Mouse (Mus musculus) splenic B cell, adult 2 months (primary cell): ENCODE measurements around the gene Lingo2.

Source experiments
- DNase-seq: peaks from one replicate; pipeline ENCODE4 v3.0.0-alpha.2; 2011; ENCODE audit warnings: low read depth, low spot score
- H3K27me3 ChIP-seq: 2 replicates; pipeline ENCODE4 v1.6.1; 2012; ENCODE audit warnings: mild to moderate bottlenecking, low read length, moderate library complexity, mixed read lengths; ENCODE audit not compliant: control insufficient read depth, poor library complexity, insufficient read depth, severe bottlenecking
- H3K36me3 ChIP-seq: 2 replicates; pipeline ENCODE4 v1.6.1; 2012; ENCODE audit warnings: mild to moderate bottlenecking, low read length, moderate library complexity, mixed read lengths; ENCODE audit not compliant: control insufficient read depth, poor library complexity, insufficient read depth, severe bottlenecking

The Lingo2 gene

GRCm38 (mm10) chr4:35897769-35898564 lies 1053.6 kb downstream of the Lingo2 start:
- DNase-seq, result no peak
- Histone ChIP-seq H3K36me3 (no peaks in the 10 kb centered on the region), H3K27me3 (no peaks in the 10 kb centered on the region)

- Histone ChIP-seq H3K36me3 (no peaks in the 10 kb centered on the region), H3K27me3 (no peaks in the 10 kb centered on the region)
- DNase-seq, result no peak
Measured at GRCm38 (mm10) chr4:35885591-35886542, 1065.7 kb downstream of the Lingo2 start.

GRCm38 (mm10) chr4:35884946-35885460 lies 1066.5 kb downstream of the Lingo2 start:
- no peaks in the 10 kb centered on the region for H3K27me3 ChIP-seq
- no peak for DNase-seq
- no peaks in the 10 kb centered on the region for H3K36me3 ChIP-seq

- DNase-seq, result no peak
- no peaks in the 10 kb centered on the region; the same call in 1 of the 2 replicates for H3K27me3 ChIP-seq
- no peaks in the 10 kb centered on the region for H3K36me3 ChIP-seq
Measured at GRCm38 (mm10) chr4:35846518-35846917, 1105.0 kb downstream of the Lingo2 start.

- Histone ChIP-seq H3K27me3 (no peaks in the 10 kb centered on the region; the same call in 1 of the 2 replicates), H3K36me3 (no peaks in the 10 kb centered on the region)
- no peak for DNase-seq
Measured at GRCm38 (mm10) chr4:35845140-35845539, 1106.4 kb downstream of the Lingo2 start.

- no peak for DNase-seq
- no peaks in the 10 kb centered on the region; the same call in 1 of the 2 replicates for H3K27me3 ChIP-seq
Measured at GRCm38 (mm10) chr4:35844518-35844917, 1107.0 kb downstream of the Lingo2 start.

GRCm38 (mm10) chr4:35823322-35823870 lies 1128.2 kb downstream of the Lingo2 start:
- no peak for DNase-seq
- Histone ChIP-seq H3K27me3 (no peaks in the 10 kb centered on the region), H3K36me3 (no peaks in the 10 kb centered on the region)

More at GRCm38 (mm10) chr4:35844518-35844917, 1107.0 kb downstream of the Lingo2 start:
- no peaks in the 10 kb centered on the region for H3K36me3 ChIP-seq

GRCm38 (mm10) chr4:35820701-35821100 lies 1130.8 kb downstream of the Lingo2 start:
- H3K27me3 ChIP-seq, result no peaks in the 10 kb centered on the region
- H3K36me3 ChIP-seq, result no peaks in the 10 kb centered on the region
- no peak for DNase-seq

- no peaks in the 10 kb centered on the region for H3K27me3 ChIP-seq
- no peak for DNase-seq
- H3K36me3 ChIP-seq, result no peaks in the 10 kb centered on the region
Measured at GRCm38 (mm10) chr4:35814698-35815097, 1136.8 kb downstream of the Lingo2 start.

- no peak for DNase-seq
- Histone ChIP-seq H3K27me3 (no peaks in the 10 kb centered on the region), H3K36me3 (no peaks in the 10 kb centered on the region)
Measured at GRCm38 (mm10) chr4:35807497-35808210, 1143.9 kb downstream of the Lingo2 start.

- no peaks in the 10 kb centered on the region for H3K27me3 ChIP-seq
Measured at GRCm38 (mm10) chr4:35806881-35807464, 1144.6 kb downstream of the Lingo2 start.

GRCm38 (mm10) chr4:35784255-35784921 lies 1167.2 kb downstream of the Lingo2 start:
- DNase-seq, result no peak
- Histone ChIP-seq H3K27me3 (no peaks in the 10 kb centered on the region), H3K36me3 (no peaks in the 10 kb centered on the region)

More at GRCm38 (mm10) chr4:35806881-35807464, 1144.6 kb downstream of the Lingo2 start:
- DNase-seq, result no peak
- no peaks in the 10 kb centered on the region for H3K36me3 ChIP-seq

GRCm38 (mm10) chr4:35770810-35771209 lies 1180.7 kb downstream of the Lingo2 start:
- no peaks in the 10 kb centered on the region for H3K36me3 ChIP-seq
- H3K27me3 ChIP-seq, result no peaks in the 10 kb centered on the region; the same call in 1 of the 2 replicates
- DNase-seq, result no peak
